Mouse (Mus musculus) forebrain, embryonic 11.5 days (tissue): ENCODE measurements around the gene Fbxo42. TPM values are rescaled to one million over a fixed set of nuclear protein-coding genes. Genes with fewer than 3 reads are reported as not detected.

ENCODE experiments used
- ATAC-seq: fragments of 200-750 bp; cut with Nextera tagmentation; replicated peaks from 2 replicates; pipeline ENCODE4 v1.8.0; 2017; ENCODE audit warnings: moderate TSS enrichment; ENCODE audit not compliant: low FRiP score
- DNase-seq: peaks from one replicate; pipeline ENCODE4 v3.0.0-alpha.2; 2017; ENCODE audit warnings: low spot score
- H3K27ac ChIP-seq: fragments of 300-500 bp; sonication (generic); 2 replicates; pipeline ENCODE4 v1.5.1; 2014; ENCODE audit warnings: low read depth, low read length
- H3K27me3 ChIP-seq: fragments of 300-500 bp; sonication (generic); 2 replicates; pipeline ENCODE4 v1.6.1; 2014; ENCODE audit warnings: mild to moderate bottlenecking, low read length, mixed read lengths; ENCODE audit not compliant: control insufficient read depth, insufficient read depth
- H3K36me3 ChIP-seq: fragments of 300-500 bp; sonication (generic); 2 replicates; pipeline ENCODE4 v1.6.1; 2014; ENCODE audit warnings: mild to moderate bottlenecking, low read length, moderate library complexity, mixed read lengths; ENCODE audit not compliant: control insufficient read depth, insufficient read depth
- H3K4me1 ChIP-seq: fragments of 300-500 bp; sonication (generic); replicated peaks from 2 replicates; pipeline ENCODE4 v1.6.1; 2014; ENCODE audit warnings: low read length, mixed read lengths; ENCODE audit not compliant: control insufficient read depth, insufficient read depth
- H3K4me2 ChIP-seq: fragments of 300-500 bp; sonication (generic); 2 replicates; pipeline ENCODE4 v1.6.1; 2014; ENCODE audit warnings: low read depth, mild to moderate bottlenecking, low read length, moderate library complexity, mixed read lengths; ENCODE audit not compliant: severe bottlenecking
- H3K4me3 ChIP-seq: fragments of 300-500 bp; sonication (generic); 2 replicates; pipeline ENCODE4 v1.5.1; 2014; ENCODE audit warnings: low read depth, low read length
- H3K9ac ChIP-seq: fragments of 300-500 bp; sonication (generic); 2 replicates; pipeline ENCODE4 v1.6.1; 2014; ENCODE audit warnings: low read length
- H3K9me3 ChIP-seq: fragments of 300-500 bp; sonication (generic); 2 replicates; pipeline ENCODE4 v1.6.1; 2016; ENCODE audit warnings: low read length, mixed read lengths; ENCODE audit not compliant: control insufficient read depth
- WGBS: fragments of 180-500 bp; shearing (Covaris S2); extraction: QIAGEN DNeasy Blood & Tissue Kit; methylation state at CpG from one replicate; pipeline ENCODE4 v1.1.7; 2014; 5-methylcytosine and 5-hydroxymethylcytosine counted together
- polyA plus RNA-seq: library from polyadenylated mRNA; unstranded; fragments of >200 nt; fragmentation: Nextera tagmentation; extraction: Ambion mirVana; gene quantifications from 2 replicates; pipeline ENCODE4 v1.2.1, GENCODE M21; 2014

Fbxo42 gene
- polyA plus RNA-seq, 1 experiment from 2014 or later: 31.6 TPM

DNA sequence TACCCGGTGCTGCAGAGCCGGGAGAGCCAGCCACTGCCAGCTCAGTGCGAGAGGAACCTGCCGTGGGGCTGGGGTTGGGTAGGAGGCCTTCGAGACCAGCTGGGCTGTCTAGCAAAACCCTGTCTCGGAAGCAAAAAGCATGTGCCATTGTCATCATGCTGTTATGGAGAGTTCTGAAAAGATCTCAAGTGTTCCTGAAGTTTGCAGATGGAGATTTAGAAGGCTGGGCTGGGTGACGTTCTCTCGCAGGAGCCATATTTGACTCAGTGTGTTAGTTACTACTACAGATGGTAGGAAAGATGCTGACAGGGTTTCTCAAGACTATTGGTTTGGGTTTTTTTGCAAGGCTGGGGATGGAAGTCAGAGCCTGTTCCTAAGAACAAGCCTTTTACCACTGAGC lies 24.4 kb downstream of the Fbxo42 start:
- ATAC-seq: no peak
- no peaks in the 10 kb centered on the region for H3K4me1 ChIP-seq
- no peaks in the 10 kb centered on the region for H3K9me3 ChIP-seq
- H3K4me3 ChIP-seq: no peak overlapping the region
- no peaks in the 10 kb centered on the region; the same call in 1 of the 2 replicates for H3K36me3 ChIP-seq
- no peak overlapping the region for H3K27ac ChIP-seq
- H3K27me3 ChIP-seq: no peaks in the 10 kb centered on the region
- H3K9ac ChIP-seq: no peak overlapping the region
- 93% methylated on average over 8 of the region's 8 CpGs for WGBS
- no peak overlapping the region for H3K4me2 ChIP-seq
- DNase-seq: no peak

DNA sequence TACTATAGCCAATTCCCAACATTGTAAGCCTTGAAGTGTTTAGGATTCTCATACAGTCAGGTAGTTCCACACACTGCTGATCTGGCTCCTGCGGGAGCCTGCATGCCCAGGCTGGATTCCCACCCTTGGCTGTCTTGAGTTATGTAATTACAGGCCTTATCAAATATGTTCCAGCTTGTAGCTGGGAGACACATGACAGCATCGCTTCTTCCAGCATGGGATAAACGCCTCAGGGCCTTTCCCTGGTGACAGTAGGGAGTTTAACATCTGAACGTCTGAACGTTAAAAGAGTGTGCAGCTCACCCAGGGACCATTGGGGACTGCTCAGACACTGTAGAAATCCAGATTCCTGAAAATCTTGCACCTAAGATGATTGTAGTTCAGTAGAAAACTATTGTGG lies 28.1 kb downstream of the Fbxo42 start:
- Histone ChIP-seq H3K4me1 (no peaks in the 10 kb centered on the region), H3K27me3 (no peaks in the 10 kb centered on the region), H3K36me3 (no peaks in the 10 kb centered on the region; the same call in 1 of the 2 replicates), H3K27ac (no peak overlapping the region), H3K9ac (no peak overlapping the region), H3K4me3 (no peak overlapping the region), H3K4me2 (no peak overlapping the region), H3K9me3 (no peaks in the 10 kb centered on the region)
- WGBS: 86% methylated on average over 5 of the region's 5 CpGs
- no peak for ATAC-seq
- no peak for DNase-seq

- Histone ChIP-seq H3K27ac (no peak overlapping the region), H3K4me3 (no peak overlapping the region), H3K9me3 (no peaks in the 10 kb centered on the region), H3K4me2 (no peak overlapping the region), H3K27me3 (no peaks in the 10 kb centered on the region), H3K36me3 (no peaks in the 10 kb centered on the region; the same call in 1 of the 2 replicates), H3K9ac (no peak overlapping the region), H3K4me1 (no peaks in the 10 kb centered on the region)
- WGBS: 90% methylated on average over 10 of the region's 10 CpGs
- ATAC-seq (no peak), DNase-seq (no peak)
Observed at GRCm38 (mm10) chr4:141176328-141176838, 28.7 kb downstream of the Fbxo42 start.

- Histone ChIP-seq H3K9ac (no peak overlapping the region), H3K4me2 (no peak overlapping the region), H3K4me3 (no peak overlapping the region), H3K27me3 (no peaks in the 10 kb centered on the region), H3K36me3 (no peaks in the 10 kb centered on the region; the same call in 1 of the 2 replicates), H3K27ac (no peak overlapping the region), H3K4me1 (no peaks in the 10 kb centered on the region), H3K9me3 (no peaks in the 10 kb centered on the region)
- 91% methylated on average over 4 of the region's 4 CpGs for WGBS
- ATAC-seq: no peak
- DNase-seq: no peak
Observed at GRCm38 (mm10) chr4:141178500-141178899, 30.8 kb downstream of the Fbxo42 start.

GRCm38 (mm10) chr4:141180831-141181230 lies 33.1 kb downstream of the Fbxo42 start:
- H3K27me3 ChIP-seq: no peaks in the 10 kb centered on the region
- H3K36me3 ChIP-seq: no peaks in the 10 kb centered on the region; the same call in 1 of the 2 replicates
- no peak overlapping the region for H3K9ac ChIP-seq
- no peak for DNase-seq
- no peaks in the 10 kb centered on the region for H3K4me1 ChIP-seq
- H3K9me3 ChIP-seq: no peaks in the 10 kb centered on the region
- no peak overlapping the region for H3K4me3 ChIP-seq
- ATAC-seq: no peak
- no peak overlapping the region for H3K27ac ChIP-seq
- 85% methylated on average over 8 of the region's 8 CpGs for WGBS
- H3K4me2 ChIP-seq: no peak overlapping the region

- DNase-seq (no peak), ATAC-seq (no peak)
- H3K36me3 ChIP-seq: no peaks in the 10 kb centered on the region; the same call in 1 of the 2 replicates
- H3K27me3 ChIP-seq: no peaks in the 10 kb centered on the region
- WGBS: 95% methylated on average over 6 of the region's 6 CpGs
- H3K4me1 ChIP-seq: no peaks in the 10 kb centered on the region
- no peak overlapping the region for H3K27ac ChIP-seq
- no peaks in the 10 kb centered on the region for H3K9me3 ChIP-seq
- H3K9ac ChIP-seq: no peak overlapping the region
- no peak overlapping the region for H3K4me2 ChIP-seq
- no peak overlapping the region for H3K4me3 ChIP-seq
Observed at GRCm38 (mm10) chr4:141181981-141182380, 34.3 kb downstream of the Fbxo42 start.

DNA sequence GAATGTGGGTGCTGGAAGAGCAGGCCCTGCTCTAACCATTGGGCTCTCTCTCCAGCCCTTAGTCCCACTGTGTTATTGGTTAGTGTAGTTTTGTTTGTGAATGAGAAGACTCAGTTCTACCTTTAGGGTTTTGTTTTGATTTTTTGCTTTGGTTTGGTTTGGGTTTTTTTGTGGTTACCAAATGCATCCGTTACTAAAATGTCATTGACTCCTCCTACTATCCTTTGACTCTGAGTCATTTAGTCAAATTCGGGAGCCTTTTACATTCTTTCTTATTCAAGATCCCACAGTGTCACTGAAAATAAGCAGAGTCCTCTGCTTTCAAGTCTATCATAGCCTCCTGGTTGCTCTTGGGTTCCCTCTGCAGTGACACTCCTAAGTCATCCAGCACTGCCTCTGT lies 36.2 kb downstream of the Fbxo42 start:
- no peaks in the 10 kb centered on the region for H3K9me3 ChIP-seq
- H3K4me2 ChIP-seq: no peak overlapping the region
- no peak overlapping the region for H3K4me3 ChIP-seq
- ATAC-seq (no peak), DNase-seq (no peak)
- H3K4me1 ChIP-seq: no peaks in the 10 kb centered on the region
- H3K36me3 ChIP-seq: no peaks in the 10 kb centered on the region
- WGBS: 98% methylated on average over 2 of the region's 2 CpGs
- H3K27me3 ChIP-seq: no peaks in the 10 kb centered on the region
- H3K9ac ChIP-seq: no peak overlapping the region
- H3K27ac ChIP-seq: no peak overlapping the region

- 86% methylated on average over 4 of the region's 4 CpGs for WGBS
- no peaks in the 10 kb centered on the region for H3K27me3 ChIP-seq
- no peak overlapping the region for H3K9ac ChIP-seq
- no peak overlapping the region for H3K4me2 ChIP-seq
- ATAC-seq (no peak), DNase-seq (no peak)
- H3K27ac ChIP-seq: no peak overlapping the region
- H3K4me3 ChIP-seq: no peak overlapping the region
- H3K36me3 ChIP-seq: no peaks in the 10 kb centered on the region
- no peaks in the 10 kb centered on the region for H3K4me1 ChIP-seq
- H3K9me3 ChIP-seq: no peaks in the 10 kb centered on the region
Observed at GRCm38 (mm10) chr4:141184426-141184825, 36.7 kb downstream of the Fbxo42 start.
